Mouse (Mus musculus) ES-Bruce4 (cell line): ENCODE data around the gene Ptpn3. TPM values are rescaled to one million over a fixed set of nuclear protein-coding genes. Genes with fewer than 3 reads are reported as not detected.

Source experiments
- H3K27ac ChIP-seq: 2 replicates; pipeline ENCODE4 v1.5.1; 2012; ENCODE audit warnings: low read length, inconsistent platforms; ENCODE audit not compliant: insufficient read depth
- H3K27me3 ChIP-seq: 2 replicates; pipeline ENCODE4 v1.6.1; 2012; ENCODE audit warnings: mild to moderate bottlenecking, low read length, inconsistent platforms; ENCODE audit not compliant: control insufficient read depth, poor library complexity, insufficient read depth, severe bottlenecking
- H3K36me3 ChIP-seq: 2 replicates; pipeline ENCODE4 v1.6.1; 2012; ENCODE audit warnings: inconsistent platforms, mild to moderate bottlenecking, low read length, moderate library complexity; ENCODE audit not compliant: control insufficient read depth, poor library complexity, insufficient read depth, severe bottlenecking
- H3K4me1 ChIP-seq: one replicate; pipeline ENCODE4 v1.8.1; 2011; ENCODE audit warnings: low read length; ENCODE audit not compliant: control insufficient read depth, insufficient read depth
- H3K4me3 ChIP-seq: 2 replicates; pipeline ENCODE4 v1.5.1; 2011; ENCODE audit warnings: low read depth, mild to moderate bottlenecking, low read length
- H3K9ac ChIP-seq: 2 replicates; pipeline ENCODE4 v1.6.1; 2012; ENCODE audit warnings: low read depth, mild to moderate bottlenecking, inconsistent platforms; ENCODE audit not compliant: poor library complexity, severe bottlenecking
- H3K9me3 ChIP-seq: replicated peaks from 2 replicates; pipeline ENCODE4 v1.6.1; 2012; ENCODE audit warnings: mild to moderate bottlenecking, low read length, inconsistent platforms; ENCODE audit not compliant: control insufficient read depth, poor library complexity, insufficient read depth, severe bottlenecking
- CTCF ChIP-seq: IDR thresholded peaks from one replicate; pipeline ENCODE4 v1.8.1; 2011; ENCODE audit warnings: low read depth, low read length
- EP300 ChIP-seq: IDR thresholded peaks from 2 replicates; pipeline ENCODE4 v1.6.1; 2011; ENCODE audit warnings: low read depth, low read length; ENCODE audit not compliant: insufficient read depth
- POLR2A ChIP-seq: IDR thresholded peaks from one replicate; pipeline ENCODE4 v1.8.1; 2011; ENCODE audit warnings: low read length; ENCODE audit not compliant: insufficient read depth
- polyA plus RNA-seq: library from polyadenylated mRNA; stranded (reverse); fragments of >200 nt; gene quantifications from 2 replicates; pipeline ENCODE4 v1.2.4, GENCODE M21; 2011; ENCODE audit warnings: low read depth; ENCODE audit not compliant: missing spikeins, insufficient read depth, insufficient read length

Ptpn3 gene
- polyA plus RNA-seq, 1 experiment = 30.6 TPM

- H3K4me3 ChIP-seq = no peak overlapping the region
- H3K36me3 ChIP-seq = no peaks in the 10 kb centered on the region
- no peak overlapping the region for H3K27ac ChIP-seq
Measured at GRCm38 (mm10) chr4:57335000-57335666, 33.5 kb upstream of the Ptpn3 start.

GRCm38 (mm10) chr4:57333926-57334548 is 32.4 kb upstream of the Ptpn3 start:
- TF ChIP-seq CTCF = peak; percentile 22
- TF ChIP-seq POLR2A = no peak
- no peak for TF ChIP-seq EP300
- no peaks in the 10 kb centered on the region for H3K4me1 ChIP-seq
- no peaks in the 10 kb centered on the region for H3K9me3 ChIP-seq
- H3K9ac ChIP-seq = no peak overlapping the region
- H3K4me3 ChIP-seq = no peak overlapping the region
- H3K27ac ChIP-seq = no peak overlapping the region
- H3K27me3 ChIP-seq = no peaks in the 10 kb centered on the region
- H3K36me3 ChIP-seq = no peaks in the 10 kb centered on the region

More at GRCm38 (mm10) chr4:57335000-57335666, 33.5 kb upstream of the Ptpn3 start:
- Histone ChIP-seq H3K9ac (no peak overlapping the region), H3K4me1 (no peaks in the 10 kb centered on the region), H3K27me3 (no peaks in the 10 kb centered on the region), H3K9me3 (no peaks in the 10 kb centered on the region)
- no peak for TF ChIP-seq CTCF
- no peak for TF ChIP-seq POLR2A
- TF ChIP-seq EP300 = no peak

GRCm38 (mm10) chr4:57332511-57332910 is 30.9 kb upstream of the Ptpn3 start:
- Histone ChIP-seq H3K4me3 (no peak overlapping the region), H3K27ac (no peak overlapping the region), H3K4me1 (no peaks in the 10 kb centered on the region), H3K9me3 (no peaks in the 10 kb centered on the region), H3K27me3 (no peaks in the 10 kb centered on the region), H3K9ac (no peak overlapping the region), H3K36me3 (no peaks in the 10 kb centered on the region)
- TF ChIP-seq EP300 = no peak
- no peak for TF ChIP-seq POLR2A
- TF ChIP-seq CTCF = no peak

- Histone ChIP-seq H3K9me3 (no peaks in the 10 kb centered on the region), H3K4me1 (no peaks in the 10 kb centered on the region), H3K27me3 (no peaks in the 10 kb centered on the region), H3K36me3 (no peaks in the 10 kb centered on the region), H3K9ac (no peak overlapping the region), H3K27ac (no peak overlapping the region), H3K4me3 (no peak overlapping the region)
- no peak for TF ChIP-seq POLR2A
- peak; percentile 64 for TF ChIP-seq CTCF
- no peak for TF ChIP-seq EP300
Measured at GRCm38 (mm10) chr4:57320606-57321327, 19.1 kb upstream of the Ptpn3 start.

GRCm38 (mm10) chr4:57318525-57319212 is 17.0 kb upstream of the Ptpn3 start:
- Histone ChIP-seq H3K4me3 (no peak overlapping the region), H3K4me1 (no peaks in the 10 kb centered on the region), H3K9ac (no peak overlapping the region), H3K27me3 (no peaks in the 10 kb centered on the region), H3K27ac (no peak overlapping the region), H3K36me3 (no peaks in the 10 kb centered on the region), H3K9me3 (no peaks in the 10 kb centered on the region)
- TF ChIP-seq EP300 = no peak
- no peak for TF ChIP-seq CTCF
- no peak for TF ChIP-seq POLR2A
